Mouse (Mus musculus) MN1 (cell line): ENCODE measurements around the gene Cltrn.

ENCODE experiments used
- DNase-seq: peaks from one replicate; pipeline ENCODE4 v3.0.0-alpha.2; 2016; ENCODE audit warnings: low spot score

The Cltrn gene

GRCm38 (mm10) chrX:164139032-164139431 lies 50.4 kb downstream of the Cltrn start, which contains the start of gene Ace2:
Gene Ace2, plus strand, starts transcription at chrX:164139332.
- DNase-seq, result no peak

DNA sequence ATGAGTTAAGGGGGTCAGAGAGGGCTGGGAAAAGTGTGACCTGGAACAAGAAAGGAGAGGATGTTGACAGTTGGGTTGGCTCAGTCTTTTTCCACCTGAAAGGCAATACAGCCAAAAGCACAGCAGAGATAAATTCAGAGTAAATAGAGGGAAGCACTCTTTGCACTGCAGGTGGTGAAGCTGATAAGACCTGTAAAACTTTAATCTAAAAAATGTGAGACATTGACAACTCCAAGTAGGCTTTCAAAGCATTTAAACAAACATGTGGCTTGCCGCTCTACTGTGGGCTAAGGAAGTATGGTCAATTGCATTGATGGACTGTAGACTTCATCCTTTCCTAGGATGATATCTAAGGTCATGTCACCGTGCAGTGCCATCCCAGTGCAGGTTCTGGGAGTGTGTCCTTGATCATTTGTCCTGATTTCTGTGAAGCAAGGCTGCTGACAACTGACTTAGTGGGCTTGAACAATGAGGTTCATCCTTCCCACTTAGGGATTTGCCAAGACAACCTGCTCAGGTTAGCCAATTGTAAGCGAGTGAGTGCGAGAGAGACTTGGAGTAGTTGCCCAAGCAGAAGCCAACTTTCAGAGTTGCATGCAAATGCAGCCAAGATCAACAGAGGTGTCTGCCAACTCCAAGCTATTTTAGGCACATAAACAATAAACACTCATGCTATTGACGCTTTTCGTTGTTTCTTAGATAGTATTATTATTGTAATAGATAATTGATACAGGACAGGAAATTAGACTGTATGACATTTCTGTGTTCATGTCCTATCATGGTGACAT lies 57.0 kb downstream of the Cltrn start:
- no peak for DNase-seq

DNA sequence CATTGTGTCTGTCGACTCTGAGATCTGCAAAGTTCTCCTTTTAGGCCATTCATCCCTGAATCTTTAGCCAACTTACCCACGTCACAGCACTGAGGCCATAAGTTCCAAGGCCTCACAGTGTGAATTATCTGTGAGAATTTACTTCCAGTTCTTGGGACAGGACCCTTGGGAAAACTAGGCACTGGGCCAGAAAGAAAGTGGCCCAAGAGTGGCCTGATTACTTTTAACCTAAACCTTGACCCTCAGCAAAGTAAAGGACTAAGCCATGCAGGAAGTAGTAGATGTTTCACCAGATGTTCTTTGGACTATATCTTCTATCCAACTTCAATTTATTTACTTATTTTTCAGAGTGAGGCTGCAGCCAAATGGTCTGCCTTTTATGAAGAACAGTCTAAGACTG lies 64.1 kb downstream of the Cltrn start:
- no peak for DNase-seq

GRCm38 (mm10) chrX:164153606-164154005 lies 65.0 kb downstream of the Cltrn start:
- no peak for DNase-seq

- DNase-seq, result no peak
These were observed 66.0 kb downstream of the Cltrn start for GRCm38 (mm10) chrX:164154594-164154993.

GRCm38 (mm10) chrX:164164681-164165080 lies 76.1 kb downstream of the Cltrn start:
- DNase-seq, result no peak
